Mouse (Mus musculus): ENCODE data around the gene Cnppd1. TPM values are rescaled to one million over a fixed set of nuclear protein-coding genes. Genes with fewer than 3 reads are reported as not detected.

Cnppd1 gene
- polyA plus RNA-seq, 1 experiment from 2014 or later = 41.7 TPM

Other genes starting within 250 kb of the Cnppd1 start
- 2.5 TPM in 1 of 2 replicates, not detected in the other for gene Cryba2, start 249.6 kb downstream of the Cnppd1 start, polyA plus RNA-seq (2014; fragmentation: Nextera tagmentation; extraction: Ambion mirVana)
- 0.15 and 0.27 TPM in 2 replicates for gene Cfap65, start 207.1 kb downstream of the Cnppd1 start, polyA plus RNA-seq (2014; fragmentation: Nextera tagmentation; extraction: Ambion mirVana)
- 28.8 and 33.7 TPM in 2 replicates for gene Ihh, start 191.0 kb downstream of the Cnppd1 start, polyA plus RNA-seq (2014; fragmentation: Nextera tagmentation; extraction: Ambion mirVana)
- 8.3 and 10.5 TPM in 2 replicates for gene Nhej1, start 17.5 kb downstream of the Cnppd1 start, polyA plus RNA-seq (2014; fragmentation: Nextera tagmentation; extraction: Ambion mirVana)
- gene Slc23a3, start 8.8 kb downstream of the Cnppd1 start, polyA plus RNA-seq (2014; fragmentation: Nextera tagmentation; extraction: Ambion mirVana) = 1.4 and 1.8 TPM in 2 replicates
- gene Retreg2, start 67 bp upstream of the Cnppd1 start, polyA plus RNA-seq (2014; fragmentation: Nextera tagmentation; extraction: Ambion mirVana) = 50.1 and 51.1 TPM in 2 replicates
- 36.5 and 38.8 TPM in 2 replicates for gene Zfand2b, start 25.9 kb upstream of the Cnppd1 start, polyA plus RNA-seq (2014; fragmentation: Nextera tagmentation; extraction: Ambion mirVana)
- gene Abcb6, start 37.7 kb upstream of the Cnppd1 start, polyA plus RNA-seq (2014; fragmentation: Nextera tagmentation; extraction: Ambion mirVana) = 17.8 and 21.7 TPM in 2 replicates
- 20.2 and 23.0 TPM in 2 replicates for gene Ankzf1, start 49.4 kb upstream of the Cnppd1 start, polyA plus RNA-seq (2014; fragmentation: Nextera tagmentation; extraction: Ambion mirVana)
- 24.0 and 26.3 TPM in 2 replicates for gene Atg9a, start 49.5 kb upstream of the Cnppd1 start, polyA plus RNA-seq (2014; fragmentation: Nextera tagmentation; extraction: Ambion mirVana)
- gene Glb1l, start 68.1 kb upstream of the Cnppd1 start, polyA plus RNA-seq (2014; fragmentation: Nextera tagmentation; extraction: Ambion mirVana) = 15.1 and 19.2 TPM in 2 replicates
- 116 and 131 TPM in 2 replicates for gene Stk16, start 68.1 kb upstream of the Cnppd1 start, polyA plus RNA-seq (2014; fragmentation: Nextera tagmentation; extraction: Ambion mirVana)
- gene Tuba4a, start 77.2 kb upstream of the Cnppd1 start, polyA plus RNA-seq (2014; fragmentation: Nextera tagmentation; extraction: Ambion mirVana) = 68.7 and 86.5 TPM in 2 replicates
- gene A630095N17Rik, start 89.4 kb upstream of the Cnppd1 start, polyA plus RNA-seq (2014; fragmentation: Nextera tagmentation; extraction: Ambion mirVana) = not detected in 2 replicates
- 14.2 TPM in 2 replicates for gene Dnajb2, start 93.7 kb upstream of the Cnppd1 start, polyA plus RNA-seq (2014; fragmentation: Nextera tagmentation; extraction: Ambion mirVana)
- 2.9 and 3.4 TPM in 2 replicates for gene Ptprn, start 121.8 kb upstream of the Cnppd1 start, polyA plus RNA-seq (2014; fragmentation: Nextera tagmentation; extraction: Ambion mirVana)
- 13.0 and 13.4 TPM in 2 replicates for gene Resp18, start 135.7 kb upstream of the Cnppd1 start, polyA plus RNA-seq (2014; fragmentation: Nextera tagmentation; extraction: Ambion mirVana)
- 133 and 137 TPM in 2 replicates for gene Dnpep, start 175.3 kb upstream of the Cnppd1 start, polyA plus RNA-seq (2014; fragmentation: Nextera tagmentation; extraction: Ambion mirVana)
- 72.4 and 73.2 TPM in 2 replicates for gene Des, start 217.6 kb upstream of the Cnppd1 start, polyA plus RNA-seq (2014; fragmentation: Nextera tagmentation; extraction: Ambion mirVana)
- 46.7 and 55.2 TPM in 2 replicates for gene Speg, start 232.6 kb upstream of the Cnppd1 start, polyA plus RNA-seq (2014; fragmentation: Nextera tagmentation; extraction: Ambion mirVana)